Mouse (Mus musculus) CD8-positive naive resting alpha-beta T cell, adult 57 days (primary cell): ENCODE measurements around the gene Olfr556. TPM values are rescaled to one million over a fixed set of nuclear protein-coding genes. Genes with fewer than 3 reads are reported as not detected.

Source experiments
- total RNA-seq: library from RNA; stranded (reverse); gene quantifications from one replicate; pipeline ENCODE4 v1.2.4, GENCODE M21; 2023

The Olfr556 gene
- total RNA-seq = not detected

GRCm38 (mm10) chr7:102664599-102664998 lies at the start of gene Olfr556:
Gene Olfr556, plus strand, starts transcription at chr7:102664899.

GRCm38 (mm10) chr7:102618118-102618517 lies 46.6 kb upstream of the Olfr556 start, which contains the start of gene Olfr553:
Gene Olfr553, minus strand, starts transcription at chr7:102618218.

GRCm38 (mm10) chr7:102638132-102638531 lies 26.6 kb upstream of the Olfr556 start, which contains the start of gene Olfr554:
Gene Olfr554, plus strand, starts transcription at chr7:102638432.

GRCm38 (mm10) chr7:102658523-102658922 lies 6.2 kb upstream of the Olfr556 start, which contains the start of gene Olfr555:
Gene Olfr555, plus strand, starts transcription at chr7:102658823.

GRCm38 (mm10) chr7:102686944-102687501 lies 22.3 kb downstream of the Olfr556 start, which contains the start of gene Trim68:
Gene Trim68, minus strand, starts transcription at chr7:102687327.

GRCm38 (mm10) chr7:102695358-102696125 lies 30.8 kb downstream of the Olfr556 start, which contains the start of gene Olfr557:
Gene Olfr557, plus strand, starts transcription at chr7:102695910.

GRCm38 (mm10) chr7:102701915-102702314 lies 37.2 kb downstream of the Olfr556 start, which contains the start of gene Olfr558:
Gene Olfr558, plus strand, starts transcription at chr7:102702215.

GRCm38 (mm10) chr7:102718970-102719369 lies 54.3 kb downstream of the Olfr556 start, which contains the start of gene Olfr33:
Gene Olfr33, minus strand, starts transcription at chr7:102719070.

Other genes starting within 250 kb of the Olfr556 start
- 34.5 TPM for gene Rrm1, start 223.2 kb upstream of the Olfr556 start, total RNA-seq
- not detected for gene Olfr543, start 183.2 kb upstream of the Olfr556 start, total RNA-seq
- gene Olfr544, start 176.6 kb upstream of the Olfr556 start, total RNA-seq = not detected
- not detected for gene Olfr545, start 165.3 kb upstream of the Olfr556 start, total RNA-seq
- gene Olfr547, start 130.2 kb upstream of the Olfr556 start, total RNA-seq = not detected
- not detected for gene Olfr548-ps1, start 124.0 kb upstream of the Olfr556 start, total RNA-seq
- not detected for gene Olfr549, start 115.0 kb upstream of the Olfr556 start, total RNA-seq
- gene Trim21, start 99.4 kb upstream of the Olfr556 start, total RNA-seq = 43.3 TPM
- gene Olfr550, start 93.5 kb upstream of the Olfr556 start, total RNA-seq = not detected
- not detected for gene Olfr551, start 73.0 kb upstream of the Olfr556 start, total RNA-seq
- gene Olfr552, start 67.1 kb upstream of the Olfr556 start, total RNA-seq = not detected
- gene Olfr553, start 46.7 kb upstream of the Olfr556 start, total RNA-seq = not detected
- gene Olfr554, start 26.5 kb upstream of the Olfr556 start, total RNA-seq = not detected
- not detected for gene Olfr555, start 6.1 kb upstream of the Olfr556 start, total RNA-seq
- gene Trim68, start 22.4 kb downstream of the Olfr556 start, total RNA-seq = 14.1 TPM
- gene Olfr557, start 31.0 kb downstream of the Olfr556 start, total RNA-seq = not detected
- not detected for gene Olfr558, start 37.3 kb downstream of the Olfr556 start, total RNA-seq
- not detected for gene Olfr33, start 54.2 kb downstream of the Olfr556 start, total RNA-seq
- gene Olfr559, start 62.6 kb downstream of the Olfr556 start, total RNA-seq = not detected
- not detected for gene Olfr560, start 94.5 kb downstream of the Olfr556 start, total RNA-seq
- not detected for gene Olfr78, start 94.6 kb downstream of the Olfr556 start, total RNA-seq
- not detected for gene Olfr561, start 106.3 kb downstream of the Olfr556 start, total RNA-seq
- not detected for gene Olfr564, start 138.6 kb downstream of the Olfr556 start, total RNA-seq
- gene Olfr566, start 193.9 kb downstream of the Olfr556 start, total RNA-seq = not detected
- gene Olfr568, start 212.2 kb downstream of the Olfr556 start, total RNA-seq = not detected
- not detected for gene Olfr569, start 226.0 kb downstream of the Olfr556 start, total RNA-seq
- not detected for gene Olfr570, start 229.7 kb downstream of the Olfr556 start, total RNA-seq